Mouse (Mus musculus) yolk sac, embryonic 10.5 days (tissue): ENCODE measurements around the gene Fkbp8.
"Not testable (repeated sequence)": the region's sequence is repeated elsewhere in the genome, so short reads cannot be mapped to it uniquely, and the experiment has no call there.

Experiments used
- DNase-seq: peaks from one replicate; pipeline ENCODE4 v3.0.0-alpha.2; 2017; ENCODE audit warnings: low spot score

Gene Fkbp8

DNA sequence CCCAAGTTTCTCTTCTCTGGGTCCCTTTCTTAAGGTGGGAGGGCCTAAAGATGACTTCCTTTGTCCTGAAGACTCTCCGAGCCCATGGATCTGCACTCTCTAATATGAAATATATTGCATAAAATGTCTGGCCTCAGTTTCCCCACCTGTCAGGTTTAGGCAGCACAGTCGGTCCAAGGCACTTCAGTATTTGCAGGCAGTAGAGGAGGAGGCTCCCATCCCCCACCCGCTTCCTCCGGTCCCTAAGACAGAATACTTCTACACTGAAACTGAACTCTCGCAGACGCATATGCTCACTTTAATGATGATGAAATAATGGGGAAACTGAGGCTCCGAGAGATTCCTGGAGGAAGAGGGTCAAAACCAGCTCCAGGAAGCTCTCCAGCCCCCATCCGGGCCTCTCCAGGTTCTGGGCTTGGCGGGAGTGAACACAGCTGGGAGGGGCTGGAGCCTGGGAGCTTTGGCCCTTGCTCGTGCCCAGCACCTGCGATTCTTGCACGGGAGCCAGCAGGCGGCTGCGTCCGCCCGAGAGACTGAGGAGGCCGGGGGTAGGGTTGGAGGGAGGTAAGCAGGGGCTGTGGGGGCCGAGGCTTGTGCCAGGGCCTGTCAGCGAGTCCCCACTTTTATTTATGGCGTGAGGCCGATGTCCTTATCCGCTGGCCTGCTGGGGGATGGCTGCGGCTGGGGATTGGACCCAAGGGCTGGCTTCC, 25.5 kb upstream of the Fkbp8 start:
- no peak for DNase-seq

DNA sequence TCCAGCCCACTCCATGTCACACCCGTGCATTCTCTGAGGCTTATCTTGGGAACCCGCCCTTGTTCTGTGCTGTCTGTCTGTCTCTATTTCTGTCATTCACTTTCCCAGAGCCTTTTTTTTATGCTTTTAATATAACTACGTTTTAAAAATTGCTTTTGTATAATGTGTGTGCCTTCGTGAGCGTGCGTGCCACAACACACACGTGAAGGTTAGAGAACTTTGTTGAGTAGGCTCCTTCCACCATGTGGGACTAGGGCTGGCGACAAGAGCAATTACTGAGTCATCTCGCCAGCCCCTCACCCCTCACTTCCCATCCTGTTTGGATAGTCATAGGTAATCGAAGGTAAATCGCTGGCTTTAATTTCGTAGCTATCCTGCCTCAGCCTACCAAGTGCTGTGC, 25.0 kb upstream of the Fkbp8 start:
- no peak for DNase-seq

DNA sequence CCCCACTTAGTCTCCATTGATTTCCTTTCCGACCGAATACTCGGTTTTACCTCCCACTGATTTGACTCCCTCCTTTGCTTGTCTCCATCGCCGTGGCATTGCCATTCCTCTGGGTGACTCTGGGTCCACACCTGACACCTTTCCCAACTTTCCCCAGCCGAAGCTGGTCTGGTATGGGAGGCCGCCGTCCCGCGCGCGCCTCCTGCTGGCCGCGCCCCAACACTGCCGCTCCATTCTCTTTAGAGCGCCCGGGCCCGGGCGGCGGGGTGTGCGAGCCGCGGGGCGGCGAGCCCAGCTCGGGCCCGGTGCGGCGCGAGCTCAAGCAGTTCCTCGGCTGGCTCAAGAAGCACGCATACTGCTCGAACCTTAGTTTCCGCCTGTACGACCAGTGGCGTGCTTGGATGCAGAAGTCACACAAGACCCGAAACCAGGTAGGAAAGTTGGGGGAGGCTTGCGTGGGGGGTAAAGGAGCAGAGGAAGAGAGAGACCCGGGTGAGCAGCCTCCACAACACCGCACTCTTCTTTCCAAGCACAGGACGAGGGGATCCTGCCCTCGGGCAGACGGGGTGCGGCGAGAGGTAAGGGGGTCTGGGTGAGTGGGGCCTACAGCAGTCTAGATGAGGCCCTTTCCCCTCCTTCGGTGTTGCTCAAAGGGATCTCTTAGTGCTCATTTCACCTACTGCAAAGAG, 24.3 kb upstream of the Fkbp8 start:
- DNase-seq: no peak

DNA sequence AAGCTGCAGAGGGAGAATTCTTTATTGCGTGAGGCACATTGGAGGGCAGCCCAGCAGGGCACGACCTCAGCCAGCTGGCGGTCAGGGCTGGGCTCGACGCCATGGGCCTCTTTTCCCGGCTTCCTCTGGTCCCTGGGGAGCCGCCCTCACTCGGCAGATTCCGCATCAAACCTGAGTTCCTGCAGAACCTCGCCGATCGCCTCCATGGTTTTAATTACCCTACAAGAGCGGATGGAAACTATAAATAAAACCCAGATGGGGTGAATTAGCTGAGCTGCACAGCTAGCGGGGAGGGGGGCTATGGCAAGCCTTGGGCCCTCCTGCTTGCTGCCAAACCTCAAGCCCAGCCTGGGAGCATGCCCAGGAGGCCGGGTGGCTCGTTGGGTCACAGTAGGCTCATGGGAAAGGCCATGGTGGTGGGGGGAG, 23.2 kb upstream of the Fkbp8 start:
- no peak for DNase-seq

DNA sequence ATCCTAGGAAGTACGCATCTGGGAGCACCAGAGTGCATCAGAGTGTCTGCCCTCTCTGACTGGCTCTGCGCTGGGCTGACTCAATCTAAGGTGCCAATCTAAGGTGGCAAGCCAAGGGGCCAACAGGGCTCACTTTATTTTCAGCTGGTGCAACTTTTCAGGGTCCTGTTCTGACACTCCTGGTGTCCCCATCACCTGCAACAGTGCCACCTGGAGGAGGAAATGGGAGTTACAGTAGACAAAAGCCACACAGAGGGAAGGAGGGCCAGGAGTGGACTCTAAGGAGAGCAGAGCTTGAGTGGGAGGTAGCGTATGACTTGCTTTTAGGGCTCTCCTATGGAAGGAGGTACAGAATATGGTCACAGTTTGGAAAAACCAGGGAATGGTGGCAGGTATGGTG, 22.7 kb upstream of the Fkbp8 start:
- no peak for DNase-seq

DNA sequence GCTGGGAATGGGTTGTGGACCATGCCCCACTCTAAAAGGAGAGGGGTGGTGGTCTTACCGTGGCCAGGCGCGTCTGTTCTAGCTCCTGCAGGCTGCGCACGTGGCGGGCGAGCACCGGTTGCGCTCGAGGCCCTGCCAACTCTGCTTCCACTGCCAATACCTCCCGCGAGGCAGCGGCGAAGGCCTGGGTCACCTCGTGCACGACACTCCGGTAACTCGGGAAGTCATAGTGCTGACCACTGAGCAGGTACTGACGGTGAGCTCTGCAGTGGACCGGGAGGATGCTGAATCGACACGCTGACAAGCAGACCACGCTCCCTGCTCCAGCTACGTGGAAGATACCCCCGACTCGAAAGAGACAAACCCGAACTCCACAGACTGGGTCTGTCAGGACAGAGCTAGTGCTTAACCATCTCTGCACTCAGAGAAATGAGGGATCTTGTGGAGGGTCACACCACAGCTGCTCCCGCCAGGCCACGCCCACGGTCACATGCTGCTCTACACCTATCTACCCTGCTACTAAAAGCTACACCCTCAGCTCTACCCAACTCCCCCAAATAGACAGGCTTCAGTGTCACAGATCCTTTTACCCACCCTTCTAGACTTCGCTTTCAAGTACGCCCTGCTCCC, 21.7 kb upstream of the Fkbp8 start:
- no peak for DNase-seq

DNA sequence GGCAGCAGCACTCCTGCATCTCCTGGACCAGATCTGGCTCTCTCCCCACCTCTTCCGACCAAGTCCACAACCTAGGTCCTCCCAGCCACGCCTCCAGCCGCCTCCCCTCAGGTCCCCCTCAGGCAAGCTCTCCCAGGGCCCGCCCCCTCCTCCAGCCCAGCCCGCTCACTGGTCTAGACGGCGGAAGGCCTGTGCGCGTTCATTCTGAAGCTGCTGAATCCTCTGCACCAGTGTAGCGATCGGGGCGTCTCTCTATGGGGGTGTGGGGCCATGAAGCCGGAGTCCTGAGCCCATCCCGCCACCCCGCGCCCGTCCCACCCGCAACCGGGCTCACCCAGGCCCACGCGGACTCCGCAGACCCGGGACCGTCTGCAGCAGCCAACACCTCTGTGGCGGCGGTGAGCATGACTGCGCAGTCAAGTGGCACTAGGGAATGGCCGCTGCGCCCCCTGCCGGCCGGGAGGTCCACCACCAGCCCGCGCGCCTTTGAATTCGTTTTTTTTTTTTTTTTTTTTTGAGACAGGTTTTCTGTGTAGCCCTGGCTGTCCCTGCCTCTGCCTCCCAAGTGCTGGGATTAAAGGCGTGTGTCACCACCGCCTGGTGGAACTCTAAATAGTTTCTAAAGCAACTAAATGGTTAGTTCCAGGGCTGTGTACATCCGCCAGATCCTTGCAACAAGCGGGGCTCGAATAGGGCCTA, 21.0 kb upstream of the Fkbp8 start, which contains the start of gene Rex1bd:
Gene Rex1bd, minus strand, starts transcription at position 425 of the 699 bp plus-strand sequence.
- DNase-seq: peak; percentile 99

DNA sequence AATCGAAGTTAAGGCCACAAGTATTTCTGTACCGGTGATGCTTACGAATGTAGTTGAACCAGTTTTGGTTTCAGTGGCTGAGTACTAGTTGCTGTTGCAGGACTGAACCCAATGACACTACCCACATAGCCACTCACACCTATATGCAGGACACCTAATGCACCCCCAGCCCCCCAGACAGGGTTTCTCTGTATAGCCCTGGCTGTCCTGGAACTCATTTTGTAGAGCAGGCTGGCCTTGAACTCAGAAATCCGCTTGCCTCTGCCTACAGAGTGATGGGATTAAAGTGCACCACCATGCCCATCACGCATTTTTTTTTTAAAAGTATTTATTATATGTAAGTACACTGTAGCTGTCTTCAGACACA, 20.5 kb upstream of the Fkbp8 start:
- DNase-seq: no peak

DNA sequence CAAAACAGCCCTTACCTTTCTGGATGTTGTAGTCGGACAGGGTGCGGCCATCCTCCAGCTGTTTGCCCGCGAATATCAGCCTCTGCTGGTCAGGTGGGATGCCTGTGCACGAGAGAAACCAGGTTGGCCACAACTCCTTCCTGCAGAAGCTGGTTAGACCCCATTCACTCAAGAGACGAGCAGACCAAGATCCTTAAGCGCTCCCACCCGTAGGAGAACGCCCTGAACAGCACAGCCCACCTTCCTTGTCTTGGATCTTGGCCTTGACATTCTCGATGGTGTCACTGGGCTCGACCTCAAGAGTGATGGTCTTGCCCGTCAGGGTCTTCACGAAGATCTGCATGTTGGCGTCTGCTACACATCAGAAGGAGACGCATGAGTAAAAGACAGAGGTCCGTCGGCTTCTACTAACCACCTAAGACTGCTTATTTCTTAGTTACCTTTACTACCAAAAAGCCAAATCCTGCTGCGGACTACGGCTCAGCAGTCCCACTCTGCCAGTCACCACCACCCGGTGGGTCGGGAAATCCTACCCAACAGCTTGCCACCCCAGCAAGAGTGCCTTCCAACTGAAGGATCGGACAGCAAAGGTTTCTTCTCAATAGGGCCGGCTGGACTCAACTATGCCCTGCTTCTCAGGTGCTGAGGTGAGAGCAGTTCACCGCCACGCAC, 18.1 kb upstream of the Fkbp8 start:
- DNase-seq: no peak

DNA sequence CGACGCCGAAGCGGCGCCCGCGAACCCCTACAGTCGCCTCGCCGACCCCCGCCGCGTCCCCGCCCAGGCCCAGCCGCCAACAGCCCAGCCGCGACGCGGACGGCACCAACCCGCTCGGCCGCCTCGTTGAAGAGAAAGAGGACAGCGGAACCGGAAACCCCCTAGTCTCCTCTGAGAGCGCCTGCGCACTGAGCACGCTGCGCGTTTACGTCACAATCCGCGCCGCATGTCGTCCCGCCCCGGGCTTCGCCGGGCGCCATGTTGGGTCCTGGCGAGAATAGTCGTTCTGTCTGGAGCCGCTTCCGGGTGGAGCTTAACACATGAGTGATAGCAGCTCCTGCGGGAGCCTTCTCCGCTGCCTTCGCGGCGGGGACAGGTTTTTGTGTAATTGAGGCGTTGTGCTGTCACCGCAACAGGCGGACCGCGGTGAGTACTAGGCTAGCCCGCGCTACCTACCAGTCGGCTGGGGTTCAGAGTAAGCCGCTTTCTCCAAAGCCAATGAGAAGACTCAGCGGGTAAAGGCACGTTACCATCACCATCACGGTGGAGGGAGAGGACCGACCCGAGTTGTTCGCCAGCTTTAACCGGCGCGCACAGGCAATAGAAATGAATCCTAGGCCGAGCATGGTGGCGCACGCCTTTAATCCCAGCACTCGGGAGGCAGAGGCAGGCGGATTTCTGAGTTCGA, 17.2 kb upstream of the Fkbp8 start, which contains the start of gene Uba52:
Gene Uba52, minus strand, starts transcription at position 574 of the 688 bp plus-strand sequence.
- DNase-seq: peak; percentile 96

DNA sequence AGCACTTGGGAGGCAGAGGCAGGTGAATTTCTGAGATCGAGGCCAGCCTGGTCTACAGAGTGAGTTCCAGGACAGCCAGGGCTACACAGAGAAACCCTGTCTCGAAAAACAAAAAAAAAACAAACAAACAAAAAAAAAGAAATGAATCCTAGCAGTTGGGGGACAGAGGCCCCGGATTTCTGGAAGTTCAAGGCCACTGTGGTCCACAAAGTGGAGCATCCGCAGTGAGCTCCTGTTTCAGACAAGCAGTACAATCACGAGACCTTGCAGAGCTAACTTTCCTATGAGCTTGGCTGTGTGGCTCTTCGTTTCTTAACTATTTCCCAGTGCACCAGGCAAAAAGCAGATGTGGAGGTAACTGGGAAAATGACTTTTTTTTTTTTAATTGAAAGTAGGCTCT, 16.4 kb upstream of the Fkbp8 start:
- not testable (repeated sequence) for DNase-seq

DNA sequence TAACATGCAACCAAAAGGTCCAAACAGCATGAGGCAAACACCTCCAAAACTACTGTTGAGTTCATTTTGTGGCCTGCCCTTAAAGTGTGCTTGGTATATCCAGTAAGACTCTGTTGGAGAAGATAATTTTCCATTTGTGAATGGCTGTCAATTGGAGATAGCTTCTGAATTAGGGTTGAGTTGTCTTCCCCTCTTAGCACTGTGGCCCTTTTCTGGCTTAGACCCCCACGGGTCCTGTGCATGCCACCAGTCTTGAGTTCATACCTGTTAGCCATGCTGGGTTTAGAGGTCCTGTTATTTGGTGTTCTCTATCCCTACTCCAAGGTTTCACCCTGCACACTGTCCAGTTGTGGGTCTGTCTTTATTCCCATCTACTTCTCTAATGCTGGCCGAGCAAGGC, 15.8 kb upstream of the Fkbp8 start:
- DNase-seq: no peak

DNA sequence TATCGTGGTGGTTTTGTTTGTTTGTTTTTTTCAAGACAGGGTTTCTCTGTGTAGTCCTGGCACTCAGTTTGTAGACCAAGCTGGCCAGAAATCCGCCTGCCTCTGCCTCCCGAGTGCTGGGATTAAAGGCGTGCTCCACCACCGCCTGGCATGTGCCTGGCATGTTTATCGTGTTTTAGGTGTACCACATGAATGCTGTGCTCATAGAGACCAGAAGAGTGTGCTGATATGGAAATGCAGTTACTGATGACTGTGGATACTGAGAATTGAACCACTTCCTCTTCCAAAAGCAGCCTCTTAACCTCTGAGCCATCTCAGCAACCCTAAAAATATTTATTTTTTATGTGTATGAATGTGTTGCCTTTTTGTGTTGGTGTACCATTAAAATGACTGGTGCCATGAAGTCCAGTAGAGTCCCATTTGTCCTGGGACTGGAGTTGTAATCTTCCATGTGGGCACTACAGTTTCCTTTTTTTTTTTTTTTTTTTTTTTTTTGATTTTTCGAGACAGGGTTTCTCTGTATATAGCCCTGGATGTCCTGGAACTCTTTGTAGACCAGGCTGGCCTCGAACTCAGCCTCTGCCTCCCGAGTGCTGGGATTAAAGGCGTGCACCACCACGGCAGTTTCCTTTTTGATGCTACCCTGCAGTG, 15.1 kb upstream of the Fkbp8 start:
- no peak for DNase-seq

DNA sequence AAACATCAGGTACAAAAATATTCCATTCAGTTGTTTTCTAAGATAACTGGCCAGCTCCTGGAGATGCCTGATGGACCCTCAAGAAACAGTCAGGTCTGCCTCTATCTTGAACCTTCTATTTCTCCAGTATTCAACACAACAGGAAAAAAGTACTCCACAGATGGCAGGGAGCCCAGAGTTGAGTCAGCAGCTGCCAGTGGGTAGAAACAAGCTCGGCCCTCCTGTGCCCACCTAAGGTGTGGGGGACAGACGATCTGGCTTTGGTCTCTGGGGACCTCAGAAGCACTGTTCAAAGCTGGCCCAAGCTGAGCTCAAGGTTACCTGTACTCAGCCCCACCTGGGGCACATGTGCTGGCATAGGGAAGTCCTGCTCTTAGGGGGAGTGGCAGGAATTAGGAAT, 14.1 kb upstream of the Fkbp8 start:
- no peak for DNase-seq

DNA sequence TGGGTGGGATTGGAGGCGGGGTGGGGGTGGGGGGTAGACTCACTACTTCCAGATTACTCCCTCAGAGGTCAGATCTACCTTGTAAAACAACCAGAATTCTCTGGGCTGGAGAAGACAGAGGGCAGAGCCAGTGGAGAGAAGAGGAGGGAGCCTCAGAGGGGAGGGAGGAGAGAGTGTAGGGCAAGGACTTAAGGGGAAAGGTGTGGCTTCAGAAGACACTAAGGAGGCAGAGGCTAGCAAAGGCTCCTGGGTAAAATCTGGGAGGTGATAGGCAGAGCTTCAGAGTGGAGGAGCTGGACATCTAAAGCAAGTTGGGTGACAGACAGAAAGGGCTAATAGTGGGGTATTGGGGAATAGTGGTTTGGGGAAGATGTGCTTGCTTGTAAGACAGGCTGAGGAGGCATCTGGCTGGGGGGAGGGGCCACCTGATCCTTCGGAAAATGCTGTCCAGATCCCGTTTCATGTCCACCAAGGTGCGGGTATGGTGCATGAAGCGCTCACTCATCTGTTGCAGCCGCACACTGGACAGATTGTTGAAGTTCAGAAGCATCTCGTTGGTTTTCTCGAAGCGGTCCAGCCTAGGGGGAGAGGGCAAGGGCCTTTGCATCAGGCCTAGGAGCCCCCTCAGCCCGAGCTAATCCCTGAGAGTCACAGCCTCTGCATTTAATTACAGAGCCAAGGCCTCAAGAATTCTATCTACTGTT, 9.4 kb upstream of the Fkbp8 start:
- DNase-seq: no peak

DNA sequence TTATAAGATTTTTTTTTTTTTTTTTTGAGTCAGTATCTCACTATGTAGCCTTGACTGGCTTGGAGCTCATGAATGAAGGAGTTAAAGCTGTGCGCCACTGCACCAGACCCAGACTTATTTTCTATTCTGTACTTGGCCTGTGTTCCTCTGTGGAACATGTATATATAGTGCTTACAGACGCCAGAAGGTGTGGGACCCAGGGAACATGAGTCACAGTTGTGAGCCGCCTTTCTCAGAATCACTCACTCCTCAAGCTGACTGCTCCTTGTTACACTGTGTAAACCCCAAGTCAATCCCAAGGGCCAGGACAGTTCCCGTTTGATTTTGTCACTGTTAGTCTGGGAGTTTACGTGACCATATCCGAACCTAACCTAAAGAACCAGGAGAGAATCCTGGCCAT, 8.5 kb upstream of the Fkbp8 start:
- no peak for DNase-seq

DNA sequence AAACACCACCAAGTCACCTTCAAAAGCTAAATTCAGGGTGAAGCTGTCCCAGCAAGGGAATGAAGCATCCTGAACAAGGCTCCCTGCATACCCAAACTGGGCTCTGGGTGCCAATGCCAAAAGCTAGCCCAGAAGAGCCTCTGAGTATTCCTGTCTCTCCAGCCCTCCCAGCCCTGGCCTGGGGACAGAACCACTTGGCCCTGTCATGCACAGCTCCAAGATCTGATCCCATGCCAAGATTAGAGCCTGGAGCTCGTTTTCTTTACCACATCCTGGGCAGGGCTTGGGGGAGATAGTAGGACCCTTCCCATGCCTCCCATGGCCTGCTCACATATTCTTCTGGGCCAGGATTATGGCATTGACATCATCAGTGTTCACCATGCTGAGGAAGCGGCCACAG, 7.9 kb upstream of the Fkbp8 start:
- DNase-seq: no peak

DNA sequence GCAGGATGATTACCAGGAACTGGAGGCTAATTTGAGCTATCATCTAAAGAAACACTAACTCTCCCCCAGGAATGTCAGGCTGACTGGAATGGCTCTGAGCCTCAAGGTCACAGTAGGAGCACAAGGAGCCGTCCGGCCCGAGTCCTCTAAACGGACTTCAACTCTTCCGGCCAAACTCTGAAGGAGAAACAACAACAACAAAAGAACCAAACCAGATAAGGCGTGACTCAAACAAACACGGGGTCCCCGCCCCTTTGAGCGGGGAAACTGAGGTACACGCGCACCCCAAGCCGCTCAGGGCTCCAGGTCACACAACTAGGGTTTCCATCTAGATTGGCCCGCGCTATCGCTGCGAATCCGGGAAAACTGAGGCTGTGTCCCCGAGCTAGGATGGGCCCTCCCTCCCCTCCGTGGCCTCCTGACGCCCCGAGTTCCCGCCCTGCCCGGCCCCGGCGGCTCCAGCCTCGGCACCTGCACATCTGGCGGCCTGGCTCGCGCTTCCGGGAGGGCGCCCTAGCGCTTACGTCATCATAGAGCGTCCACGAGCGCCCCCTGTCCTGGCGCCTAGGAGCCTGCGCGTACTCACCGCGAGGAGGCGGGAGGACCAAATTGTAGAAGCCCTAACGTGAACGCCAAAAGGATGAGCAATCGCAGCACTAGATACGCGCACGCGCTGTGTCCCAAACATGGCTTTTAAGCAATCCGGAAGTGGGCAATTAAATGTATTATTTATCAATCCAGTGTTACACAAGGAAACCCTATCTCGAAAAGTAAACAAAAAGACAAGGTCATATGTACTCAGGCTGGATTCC, 4.7 kb upstream of the Fkbp8 start:
- DNase-seq: peak; percentile 96

DNA sequence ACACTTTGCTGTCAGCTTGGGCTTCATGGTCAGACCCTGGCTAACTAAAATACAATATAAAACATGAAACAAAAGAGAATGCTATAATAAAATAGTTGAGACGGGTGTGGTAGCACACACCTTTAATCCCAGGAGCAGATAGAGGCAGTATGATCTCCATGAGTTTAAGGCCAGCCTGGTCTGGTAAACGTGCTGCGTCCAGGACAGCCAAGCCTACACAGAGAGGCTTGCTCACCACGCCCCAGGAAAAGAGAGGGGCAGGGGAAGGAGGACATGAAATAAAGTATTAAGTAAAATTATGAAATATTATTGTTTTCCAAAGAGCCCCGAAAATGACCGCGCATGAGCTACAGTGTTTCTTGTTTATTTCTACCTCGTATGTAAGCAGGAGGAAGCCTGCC, 413 bp upstream of the Fkbp8 start:
- no peak for DNase-seq
